In the genomic region with DNA sequence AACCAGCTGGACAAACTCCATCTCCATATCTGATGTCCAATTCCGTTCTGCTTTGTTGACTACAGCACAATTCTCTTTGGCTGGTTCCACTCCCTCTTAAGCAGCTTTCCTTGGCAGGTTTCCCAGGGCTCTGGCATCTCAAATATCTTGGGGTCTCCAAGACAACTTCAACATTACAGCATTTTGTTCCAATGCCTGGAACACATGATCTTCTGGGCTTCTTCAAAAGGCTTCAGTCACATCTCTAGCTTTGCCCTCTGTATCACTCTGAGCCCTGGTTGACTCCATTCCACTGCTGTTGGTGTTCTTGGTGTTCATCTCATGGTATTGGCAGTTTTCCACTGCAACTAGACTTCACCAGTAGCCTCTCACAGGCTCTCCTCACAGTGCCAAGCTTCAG, we compare ENCODE assay signal across 9 mouse cellular contexts. TPM values are rescaled to one million over a fixed set of nuclear protein-coding genes. Genes with fewer than 3 reads are reported as not detected.
DNase-seq lines count a peak whose midpoint lies in the region; ATAC-seq and TF ChIP-seq lines count a peak whose summit lies in the region.
"Had no signal": no experiment of that assay in that cellular context is flagged by ENCODE, and none has a peak within 500 bp of the region (broad histone marks: within the 10 kb centered on the region; RNA-seq: fewer than 3 reads in every experiment).

No protein-coding gene starts in this region.

- H3K4me2 ChIP-seq in hindbrain, embryonic 14.5 days (replicated peaks): no peak overlapping the region
- H3K4me2 ChIP-seq in heart, embryonic 14.5 days (ENCODE audit: low read length): peak overlapping the region; percentile 24
- no peak overlapping the region for H3K4me2 ChIP-seq in liver, postnatal 0 days (ENCODE audit: low read depth, low read length)

- no peak for TF ChIP-seq EP300 in liver, postnatal 0 days (IDR thresholded peaks at IDR 0.05; ENCODE audit: low read depth)

- ATAC-seq in hindbrain, embryonic 14.5 days (ENCODE audit: low FRiP score): no peak
- ATAC-seq in Patski: no peak
- peak; percentile 64; the same call in 1 of the 2 replicates for ATAC-seq in heart, embryonic 14.5 days (ENCODE audit: insufficient number of reproducible peaks, insufficient read depth, low FRiP score, low read depth)
- ATAC-seq in liver, postnatal 0 days: no peak
- ATAC-seq in cerebellum, adult (ENCODE audit: insufficient number of reproducible peaks, low FRiP score, low TSS enrichment): no peak

- CTCF ChIA-PET in Patski (lab: Charles Lee): interaction anchor here (1.1 kb wide), 1 partner anchor 31 kb away, joined by 3 read pairs; no protein-coding TSS in a partner anchor

- H3K27ac ChIP-seq in hindbrain, embryonic 14.5 days: 0 out of 2 replicates have a peak overlapping the region, but pooled peaks have one; percentile 5
- no peak overlapping the region for H3K27ac ChIP-seq in hindbrain, embryonic 10.5 days
- peak overlapping the region; percentile 84 to 88 for H3K27ac ChIP-seq in heart, embryonic 14.5 days (replicated peaks in 1 of 2; ENCODE audit: control insufficient read depth in 1 of 2, insufficient read depth in 1 of 2, low read depth in 2 of 2, low read length in 2 of 2)
- 0 out of 2 replicates have a peak overlapping the region, but pooled peaks have one; percentile 34 for H3K27ac ChIP-seq in liver, postnatal 0 days (ENCODE audit: low read depth)
- H3K27ac ChIP-seq: liver, embryonic 14.5 days had no signal

- peaks cover 5% of the 10 kb centered on the region; the same call in 1 of the 2 replicates for H3K4me1 ChIP-seq in hindbrain, embryonic 14.5 days (replicated peaks; ENCODE audit: control insufficient read depth, insufficient read depth, low read length)
- no peaks in the 10 kb centered on the region for H3K4me1 ChIP-seq in hindbrain, embryonic 10.5 days (replicated peaks)
- H3K4me1 ChIP-seq in heart, embryonic 14.5 days (ENCODE audit: control insufficient read depth in 2 of 2, insufficient read depth in 2 of 2, low read length in 2 of 2): peaks cover 12 to 41% of the 10 kb centered on the region in 2 experiments
- H3K4me1 ChIP-seq in liver, postnatal 0 days (ENCODE audit: insufficient read depth): peaks cover 24% of the 10 kb centered on the region

- H3K4me3 ChIP-seq in hindbrain, embryonic 14.5 days (replicated peaks; ENCODE audit: low read length): no peak overlapping the region
- no peak overlapping the region for H3K4me3 ChIP-seq in hindbrain, embryonic 10.5 days
- no peak overlapping the region for H3K4me3 ChIP-seq in heart, embryonic 14.5 days (ENCODE audit: control insufficient read depth in 1 of 2, insufficient read depth in 1 of 2, low read depth in 1 of 2, low read length in 2 of 2)
- no peak overlapping the region for H3K4me3 ChIP-seq in liver, postnatal 0 days (ENCODE audit: low read depth, low read length)

- WGBS in hindbrain, embryonic 14.5 days: 62% methylated on average over 1 of the region's 1 CpGs
- WGBS in hindbrain, embryonic 10.5 days: 95% methylated on average over 1 of the region's 1 CpGs
- 10% methylated on average over 1 of the region's 1 CpGs for WGBS in heart, embryonic 14.5 days
- 77% methylated on average over 1 of the region's 1 CpGs for WGBS in liver, postnatal 0 days (ENCODE audit: insufficient replicate concordance)

- POLR2A ChIA-PET in Patski (lab: Charles Lee): interaction anchor here (0.6 to 1.1 kb wide), 3 partner anchors 8 to 134 kb away, joined by 4 read pairs; partner anchors contain the start of genes Fnip1 and Rapgef6

- DNase-seq in hindbrain, embryonic 14.5 days (ENCODE audit: low spot score): peak; percentile 52
- no peak for DNase-seq in hindbrain, embryonic 10.5 days (ENCODE audit: low spot score)
- peak; percentile 42 for DNase-seq in Patski (ENCODE audit: low read depth, low spot score)
- no peak for DNase-seq in liver, postnatal 0 days
- DNase-seq in retina, postnatal 1 day: no peak
- no peak for DNase-seq in thymus, adult 18-20 months

- H3K36me3 ChIP-seq in hindbrain, embryonic 14.5 days (replicated peaks; ENCODE audit: control insufficient read depth, insufficient read depth): no peaks in the 10 kb centered on the region
- H3K36me3 ChIP-seq in hindbrain, embryonic 10.5 days: no peaks in the 10 kb centered on the region
- H3K36me3 ChIP-seq in heart, embryonic 14.5 days (ENCODE audit: control insufficient read depth, insufficient read depth, low read length): no peaks in the 10 kb centered on the region
- H3K36me3 ChIP-seq in liver, postnatal 0 days (replicated peaks; ENCODE audit: insufficient read depth, low read length): no peaks in the 10 kb centered on the region

- H3K9me3 ChIP-seq in hindbrain, embryonic 14.5 days (ENCODE audit: control insufficient read depth, low read length): no peaks in the 10 kb centered on the region
- no peaks in the 10 kb centered on the region for H3K9me3 ChIP-seq in hindbrain, embryonic 10.5 days
- no peaks in the 10 kb centered on the region for H3K9me3 ChIP-seq in heart, embryonic 14.5 days (ENCODE audit: control insufficient read depth, low read length)
- H3K9me3 ChIP-seq in liver, postnatal 0 days (ENCODE audit: low read length): no peaks in the 10 kb centered on the region

- TF ChIP-seq CTCF in Patski (IDR thresholded peaks at IDR 0.05): no peak
- TF ChIP-seq CTCF in liver, postnatal 0 days (IDR thresholded peaks at IDR 0.05; ENCODE audit: low read depth): no peak

- H3K27me3 ChIP-seq in hindbrain, embryonic 14.5 days (ENCODE audit: control insufficient read depth, insufficient read depth, low read length): no peaks in the 10 kb centered on the region
- H3K27me3 ChIP-seq in hindbrain, embryonic 10.5 days (ENCODE audit: insufficient read depth, poor library complexity, severe bottlenecking): no peaks in the 10 kb centered on the region
- no peaks in the 10 kb centered on the region for H3K27me3 ChIP-seq in Patski
- no peaks in the 10 kb centered on the region for H3K27me3 ChIP-seq in heart, embryonic 14.5 days (ENCODE audit: control insufficient read depth, insufficient read depth, low read length)
- no peaks in the 10 kb centered on the region for H3K27me3 ChIP-seq in liver, postnatal 0 days (ENCODE audit: insufficient read depth, low read length)

- in situ Hi-C loops in Patski (cut with MboI; ENCODE audit: low pct_unique_long_range_greater_than_20kb): loop anchor here (5.0 kb wide), 1 partner anchor 223 kb away; no protein-coding TSS in a partner anchor

- no peak overlapping the region for H3K9ac ChIP-seq in hindbrain, embryonic 14.5 days
- H3K9ac ChIP-seq in heart, embryonic 14.5 days (ENCODE audit: low read length): no peak overlapping the region
- H3K9ac ChIP-seq in liver, postnatal 0 days (replicated peaks): no peak overlapping the region
- H3K9ac ChIP-seq: liver, embryonic 14.5 days had no signal

RNA-seq across cellular contexts. Expression of gene Rapgef6, which starts 7.7 kb away (rescaled TPM):
- polyA plus RNA-seq in hindbrain, embryonic 14.5 days (2014; fragmentation: Nextera tagmentation; extraction: Ambion mirVana): 31.3 and 31.7 TPM in 2 replicates
- 29.6 and 38.3 TPM in 2 replicates for polyA plus RNA-seq in hindbrain, embryonic 10.5 days (2016; fragmentation: Nextera tagmentation; extraction: Ambion mirVana)
- 17.8 TPM for polyA plus RNA-seq in Patski (2021)
- polyA plus RNA-seq in heart, embryonic 14.5 days (2014; fragmentation: Nextera tagmentation; extraction: Ambion mirVana): 26.7 and 26.9 TPM in 2 replicates
- 10.6 and 14.7 TPM in 2 replicates for polyA plus RNA-seq in liver, postnatal 0 days (2015; fragmentation: Nextera tagmentation; extraction: Ambion mirVana)

Comparison
In these comparisons a context has a peak if more than half of its experiments do, and no peak if none do; other contexts are left out.
1. DNase-seq: peak in hindbrain, embryonic 14.5 days (single experiment) and Patski (single experiment); none in hindbrain, embryonic 10.5 days (single experiment), liver, postnatal 0 days (single experiment), retina, postnatal 1 day (single experiment) and thymus, adult 18-20 months (0 of 2).